Mouse (Mus musculus) liver, embryonic 12.5 days (tissue): ENCODE measurements around the gene Ifi207. TPM values are rescaled to one million over a fixed set of nuclear protein-coding genes. Genes with fewer than 3 reads are reported as not detected.

Source experiments
- polyA plus RNA-seq: library from polyadenylated mRNA; unstranded; fragments of >200 nt; fragmentation: Nextera tagmentation; extraction: Ambion mirVana; gene quantifications from 2 replicates; pipeline ENCODE4 v1.2.1, GENCODE M21; 2016

Ifi207 gene
- polyA plus RNA-seq, 1 experiment from 2014 or later = 0.68 TPM

Other genes starting within 250 kb of the Ifi207 start
- not detected in 2 replicates for gene Ifi214, start 205.8 kb downstream of the Ifi207 start, polyA plus RNA-seq
- gene Ifi213, start 142.5 kb downstream of the Ifi207 start, polyA plus RNA-seq = not detected in 2 replicates
- 0.19 and 0.35 TPM in 2 replicates for gene Ifi209, start 110.8 kb downstream of the Ifi207 start, polyA plus RNA-seq
- 0.10 TPM in 1 of 2 replicates, not detected in the other for gene Ifi208, start 68.1 kb downstream of the Ifi207 start, polyA plus RNA-seq
- 2.0 and 2.4 TPM in 2 replicates for gene Ifi204, start 25.2 kb upstream of the Ifi207 start, polyA plus RNA-seq
- gene Ifi211, start 171.3 kb upstream of the Ifi207 start, polyA plus RNA-seq = 0.90 and 0.98 TPM in 2 replicates
- gene Mndal, start 200.7 kb upstream of the Ifi207 start, polyA plus RNA-seq = 2.4 and 3.2 TPM in 2 replicates
- gene Ifi203, start 200.9 kb upstream of the Ifi207 start, polyA plus RNA-seq = 1.4 and 2.7 TPM in 2 replicates
- gene Ifi202b, start 241.0 kb upstream of the Ifi207 start, polyA plus RNA-seq = not detected in 2 replicates